Mouse (Mus musculus): Measurements from ENCODE around the gene Cfap73.
A peak's percentile ranks its signal among the peaks of the same experiment; 100 is the strongest.

Cfap73 gene

GRCm38 (mm10) chr5:120611416-120611815 lies 22.6 kb downstream of the Cfap73 start:
- DNase-seq: no peak

- no peak for DNase-seq
These were observed 23.1 kb downstream of the Cfap73 start for GRCm38 (mm10) chr5:120610906-120611305.

GRCm38 (mm10) chr5:120609246-120609775 lies 24.7 kb downstream of the Cfap73 start:
- no peak for DNase-seq

GRCm38 (mm10) chr5:120607335-120607734 lies 26.7 kb downstream of the Cfap73 start:
- no peak for DNase-seq

- DNase-seq: no peak
These were observed 27.3 kb downstream of the Cfap73 start for GRCm38 (mm10) chr5:120606590-120607200.

GRCm38 (mm10) chr5:120605688-120606087 lies 28.3 kb downstream of the Cfap73 start:
- peak; percentile 93 for DNase-seq

- DNase-seq: no peak
These were observed 28.8 kb downstream of the Cfap73 start for GRCm38 (mm10) chr5:120605241-120605661.

- peak; percentile 91 for DNase-seq
These were observed 29.2 kb downstream of the Cfap73 start for GRCm38 (mm10) chr5:120604839-120605238.

GRCm38 (mm10) chr5:120603515-120603914 lies 30.5 kb downstream of the Cfap73 start:
- DNase-seq: no peak

GRCm38 (mm10) chr5:120602210-120602609 lies 31.8 kb downstream of the Cfap73 start:
- DNase-seq: no peak

GRCm38 (mm10) chr5:120600946-120601668 lies 32.9 kb downstream of the Cfap73 start:
- DNase-seq: peak; percentile 75

- peak; percentile 87 for DNase-seq
These were observed 34.4 kb downstream of the Cfap73 start for GRCm38 (mm10) chr5:120599625-120600024.

GRCm38 (mm10) chr5:120594485-120594884 lies 39.5 kb downstream of the Cfap73 start:
- no peak for DNase-seq

- peak; percentile 52 for DNase-seq
These were observed 41.9 kb downstream of the Cfap73 start for GRCm38 (mm10) chr5:120592141-120592540.

- peak; percentile 72 for DNase-seq
These were observed 43.6 kb downstream of the Cfap73 start for GRCm38 (mm10) chr5:120590356-120591010.

GRCm38 (mm10) chr5:120588569-120589094 lies 45.4 kb downstream of the Cfap73 start, which contains the start of the genes Tpcn1 and Iqcd:
Tpcn1 (minus strand) TSS chr5:120588673.
Iqcd (plus strand) TSS chr5:120589016.
- peak; percentile 100 for DNase-seq

- peak; percentile 35 for DNase-seq
These were observed 46.0 kb downstream of the Cfap73 start for GRCm38 (mm10) chr5:120587940-120588568.

- peak; percentile 82 for DNase-seq
These were observed 46.5 kb downstream of the Cfap73 start for GRCm38 (mm10) chr5:120587616-120587926.

- peak; percentile 77 for DNase-seq
These were observed 47.1 kb downstream of the Cfap73 start for GRCm38 (mm10) chr5:120586741-120587615.

GRCm38 (mm10) chr5:120584968-120585367 lies 49.1 kb downstream of the Cfap73 start:
- peak; percentile 73 for DNase-seq

GRCm38 (mm10) chr5:120583511-120583910 lies 50.5 kb downstream of the Cfap73 start:
- no peak for DNase-seq

- no peak for DNase-seq
These were observed 52.0 kb downstream of the Cfap73 start for GRCm38 (mm10) chr5:120582002-120582401.

Measured in liver (tissue).